Mouse (Mus musculus) megakaryocyte, embryonic 14.5 days (primary cell): ENCODE results near the gene Celf2.

Experiments used
- FLI1 ChIP-seq: IDR thresholded peaks from 2 replicates; pipeline ENCODE4 v1.6.1; 2012; ENCODE audit warnings: low read length, inconsistent platforms, mixed read lengths
- GATA1 ChIP-seq: IDR thresholded peaks from 3 replicates; pipeline ENCODE4 v1.6.1; 2012; ENCODE audit warnings: mixed read lengths, low read length, inconsistent platforms, borderline replicate concordance

DNA sequence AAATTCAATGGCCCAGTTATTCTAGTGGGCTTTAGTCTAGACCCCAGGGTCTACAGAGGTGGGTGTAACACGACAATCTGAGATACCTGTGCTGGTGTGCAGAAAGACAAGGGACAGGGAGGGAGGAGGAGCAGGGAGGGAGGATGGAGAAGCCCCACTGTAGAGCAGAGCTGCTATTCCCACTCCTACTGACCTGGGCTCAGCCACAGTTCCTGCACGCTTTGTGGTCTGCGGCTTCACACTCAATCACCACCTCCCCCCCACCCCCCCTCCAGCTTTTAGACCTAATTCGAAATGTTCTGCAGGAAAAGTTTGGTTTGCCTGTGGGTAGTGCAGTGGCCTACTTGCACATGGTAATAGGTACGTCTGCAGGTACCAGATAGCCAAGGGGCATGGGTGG lies 1015.5 kb downstream of the Celf2 start:
- TF ChIP-seq GATA1 (no peak), FLI1 (no peak)
